Mouse (Mus musculus) adrenal gland, adult 8-10 months (tissue): ENCODE measurements at regions not wholly inside any gene's neighbourhood (a gene's known extent, or its start where the extent isn't known, plus 50 kb on each side); places are given as distances from the start of the nearest gene placed in this dataset.

ENCODE experiments used
- DNase-seq: peaks from one replicate; pipeline ENCODE4 v3.0.0; 2022

DNA sequence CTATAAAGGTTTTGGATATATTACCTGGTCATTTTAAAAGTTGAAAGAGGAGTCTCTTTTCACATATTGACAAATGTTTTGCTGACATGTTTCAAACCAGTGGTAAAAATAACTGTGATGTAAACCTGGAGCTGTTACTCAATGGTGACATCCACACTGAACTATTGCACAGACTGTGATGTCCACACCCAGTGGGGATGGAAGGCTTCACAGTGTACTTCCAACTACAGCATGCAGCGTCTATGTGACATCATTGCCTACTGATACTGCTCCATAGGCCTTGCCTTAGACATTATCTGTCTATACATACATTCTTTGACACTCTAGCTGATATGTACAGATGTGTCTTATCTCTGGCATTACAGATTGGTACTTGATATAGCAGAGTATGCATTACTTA lies 120.1 kb upstream of the Rbms1 start:
- DNase-seq, result no peak

DNA sequence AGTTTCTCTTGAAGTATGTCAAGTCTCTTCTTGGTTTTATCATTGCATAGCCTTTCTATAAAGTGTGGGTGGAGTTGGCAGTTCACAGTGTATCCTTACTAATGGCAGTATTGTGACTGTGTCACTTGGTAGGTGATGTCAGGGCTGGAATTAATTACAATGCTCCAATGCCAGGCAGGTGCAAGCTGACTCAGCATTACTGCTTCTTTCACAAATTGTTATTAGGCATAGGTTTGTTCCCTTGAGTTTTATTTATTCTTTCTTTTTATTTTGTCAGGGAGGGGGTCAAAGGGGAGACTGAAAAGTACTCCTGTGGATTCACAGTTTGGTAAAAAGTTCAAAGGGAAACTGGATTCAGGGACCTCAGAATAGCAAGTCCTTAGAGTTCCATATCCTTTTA lies 119.6 kb upstream of the Rbms1 start:
- no peak for DNase-seq

DNA sequence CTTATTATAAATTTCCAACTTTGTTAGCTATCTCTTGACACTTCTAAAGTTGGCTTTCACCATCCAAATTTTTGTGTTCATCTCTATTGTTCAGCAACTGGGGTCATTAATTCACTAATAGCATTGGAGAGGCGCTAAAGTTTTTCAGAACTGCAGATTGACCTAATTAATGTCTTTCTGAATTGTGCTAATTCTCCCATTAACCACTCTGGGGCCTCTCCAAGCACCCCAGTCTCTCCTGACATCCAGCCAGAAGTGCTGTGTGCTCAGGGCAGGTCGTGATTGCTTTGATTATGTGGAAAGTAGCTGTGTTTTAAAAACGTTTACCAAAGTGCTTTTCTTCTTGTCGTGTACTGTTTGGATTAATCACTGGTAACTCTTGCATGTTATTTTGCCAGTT lies 117.0 kb upstream of the Rbms1 start:
- DNase-seq, result no peak

DNA sequence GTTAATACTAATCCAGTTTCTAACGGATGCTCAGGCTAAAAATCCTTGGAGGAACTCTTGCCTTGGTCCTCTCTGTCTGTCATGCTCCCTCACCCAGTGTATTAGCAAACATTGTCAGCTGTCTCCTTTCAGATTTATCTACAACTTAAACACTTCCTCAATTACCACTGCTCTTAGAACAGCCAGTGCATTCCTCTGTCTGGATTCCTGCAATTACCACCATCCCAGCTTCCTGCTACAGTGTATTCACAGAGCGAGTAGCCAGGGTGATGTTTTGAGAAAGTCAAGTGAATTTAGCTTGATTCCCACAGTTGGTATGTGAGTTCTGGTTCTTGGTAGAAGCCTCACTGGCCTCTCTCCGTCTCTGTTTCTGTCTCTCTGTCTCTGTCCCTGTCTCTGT lies 108.0 kb upstream of the Rbms1 start:
- no peak for DNase-seq

DNA sequence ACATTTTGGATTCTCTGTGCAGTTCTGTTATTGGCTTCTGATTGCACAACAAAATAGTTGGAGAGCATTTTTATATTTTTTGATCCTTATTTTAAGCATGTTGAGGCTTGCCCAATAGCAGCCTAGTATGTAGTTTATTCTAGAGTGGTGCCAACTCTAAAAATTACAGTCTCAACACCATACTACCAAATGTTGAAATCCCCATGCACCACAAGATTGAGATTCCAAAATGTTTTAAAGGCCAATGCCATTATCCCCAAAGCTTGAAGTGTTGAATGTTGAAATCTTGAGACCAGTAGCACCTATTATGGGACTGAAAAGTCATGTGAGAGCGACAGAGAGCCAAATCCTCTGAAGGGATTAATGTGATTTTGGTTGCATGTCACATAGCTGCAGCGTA lies 104.9 kb upstream of the Rbms1 start:
- no peak for DNase-seq

DNA sequence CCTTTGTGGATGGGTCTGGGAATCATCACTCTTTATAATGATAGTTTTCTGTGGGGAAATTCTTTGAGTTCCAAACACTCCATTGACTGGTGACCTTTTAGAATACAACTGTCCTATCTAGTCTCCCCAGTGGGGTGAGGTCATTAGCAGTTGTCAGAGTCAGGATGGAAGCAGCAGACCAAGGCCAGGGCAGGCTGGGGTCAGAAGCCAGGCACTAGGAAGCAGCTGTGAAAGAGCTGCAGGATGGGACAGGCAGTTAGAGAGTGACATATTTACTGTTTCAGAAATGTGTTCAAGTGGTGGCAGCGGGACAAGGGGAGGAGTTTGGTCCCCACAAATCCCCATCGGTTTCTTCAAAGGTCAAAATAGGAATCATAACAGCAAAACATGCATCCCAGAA lies 99.1 kb upstream of the Rbms1 start:
- DNase-seq, result peak; percentile 44

DNA sequence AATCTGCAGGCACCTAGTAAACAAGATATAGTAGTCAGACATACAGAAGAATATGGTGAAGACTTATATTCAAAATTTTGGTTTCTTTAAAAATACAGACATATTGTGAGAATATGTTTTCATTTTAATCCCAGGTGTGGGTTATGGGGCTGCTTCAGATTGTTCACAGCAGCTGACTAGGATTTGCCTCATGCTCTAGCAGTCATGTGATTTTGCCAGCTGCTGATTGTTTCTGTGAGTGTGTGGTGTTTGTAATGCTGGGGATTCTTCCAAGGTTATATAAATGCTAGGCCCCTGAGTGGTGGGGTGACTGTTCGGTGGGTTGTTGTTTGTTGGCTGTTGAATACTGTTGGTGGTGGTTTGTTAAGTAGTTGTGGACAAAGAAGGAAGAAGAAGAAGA lies 97.9 kb upstream of the Rbms1 start:
- no peak for DNase-seq

DNA sequence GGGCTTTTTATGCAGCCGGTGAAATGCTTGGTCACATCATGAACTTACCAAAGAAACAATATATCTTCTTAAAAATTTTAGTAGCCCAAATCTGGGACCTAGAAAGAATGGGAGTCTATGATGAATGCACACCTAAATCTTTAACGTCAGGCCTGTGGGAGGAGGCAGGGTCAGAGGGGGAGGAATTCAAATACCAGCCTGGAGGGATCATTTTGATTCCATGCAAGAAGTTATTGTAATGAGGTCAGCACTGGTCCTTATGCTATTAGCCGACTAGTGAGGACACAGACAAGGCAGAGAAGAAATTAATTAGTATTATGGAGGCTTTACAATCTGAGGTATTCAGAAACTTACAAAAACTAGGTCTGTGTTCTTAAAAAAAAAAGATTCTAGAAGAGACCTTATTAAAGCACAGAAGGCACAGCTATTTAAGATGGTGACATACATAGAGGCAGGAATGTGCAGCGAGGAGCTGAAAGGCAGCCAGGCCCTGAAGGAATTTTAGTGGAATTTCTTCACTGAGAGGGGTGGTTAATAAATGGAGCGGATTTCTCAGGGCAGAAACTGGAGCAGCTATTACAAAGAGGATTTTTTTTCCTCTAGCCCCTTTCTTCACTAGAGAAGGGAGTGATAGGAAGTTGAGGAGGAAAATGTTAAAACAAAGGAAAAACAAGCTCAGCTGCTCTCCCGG lies 95.7 kb upstream of the Rbms1 start:
- DNase-seq, result no peak

DNA sequence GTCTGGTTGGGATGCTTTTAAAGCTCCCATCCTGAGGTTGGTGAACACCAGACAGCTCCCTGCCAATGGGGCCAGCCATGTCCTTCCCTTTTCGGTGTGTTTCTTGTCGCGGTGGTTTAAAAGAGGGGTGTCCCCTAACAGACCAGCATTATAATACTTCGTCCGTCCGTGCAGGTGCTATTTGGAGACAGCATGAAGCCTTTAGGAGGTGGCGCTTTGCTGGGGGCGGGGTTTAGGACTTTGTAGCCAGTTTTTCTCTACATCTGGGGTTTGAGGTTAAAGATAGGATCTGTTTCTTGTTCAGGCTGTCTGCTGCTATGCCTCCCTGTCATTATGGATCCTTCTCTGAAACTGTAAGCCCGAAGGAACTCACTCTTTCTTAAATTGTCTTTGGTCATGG lies 89.3 kb upstream of the Rbms1 start:
- DNase-seq, result no peak

DNA sequence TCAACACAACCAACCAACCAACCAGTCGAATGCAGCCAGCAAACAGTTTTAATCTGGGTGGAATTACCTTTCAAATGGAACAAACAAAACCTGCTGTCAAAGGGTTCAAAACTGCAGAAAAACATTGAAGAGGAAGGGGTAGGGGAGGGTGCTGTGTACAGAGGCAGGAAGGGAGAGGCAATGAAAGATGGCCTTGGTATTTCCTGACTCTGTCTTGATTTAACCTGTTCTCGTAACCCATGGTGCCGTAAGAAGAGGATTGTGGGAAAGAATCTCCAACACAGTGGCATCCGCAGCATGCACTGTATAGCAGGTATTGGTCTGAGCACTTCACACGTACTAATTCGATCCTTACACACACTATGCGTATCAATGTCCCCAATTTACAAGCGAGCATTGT lies 88.8 kb upstream of the Rbms1 start:
- DNase-seq, result no peak

DNA sequence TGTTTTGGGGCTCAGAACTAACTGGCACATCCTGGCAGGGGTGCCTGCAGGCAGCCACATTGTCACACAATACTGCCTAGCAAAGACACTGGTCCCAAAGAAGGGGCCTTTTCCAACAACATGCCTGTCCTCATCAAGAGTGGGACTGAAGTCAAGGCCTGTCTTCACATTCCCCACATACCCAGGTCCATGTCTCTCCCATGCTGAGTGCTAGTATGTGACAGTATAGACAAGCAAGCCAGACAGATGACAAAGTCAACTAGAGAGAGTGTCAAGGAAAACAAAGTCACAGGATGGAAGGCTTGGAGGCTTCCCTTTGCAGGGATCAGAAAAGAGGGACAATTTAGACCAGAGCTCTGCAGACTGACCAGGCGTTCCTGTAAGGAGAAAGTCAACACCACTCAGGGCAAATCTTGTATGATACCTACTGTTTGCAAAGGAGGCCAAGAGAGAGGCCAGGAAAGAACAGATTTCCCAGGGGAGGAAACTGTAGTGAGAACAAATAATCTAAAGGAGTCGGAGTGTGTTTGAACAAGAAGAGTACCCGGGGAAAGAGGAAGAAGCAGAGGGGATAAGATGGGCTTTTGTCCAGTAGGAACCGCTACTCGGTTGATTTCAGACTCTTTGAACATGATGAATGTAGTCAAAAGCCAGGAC lies 83.2 kb upstream of the Rbms1 start:
- DNase-seq, result no peak

DNA sequence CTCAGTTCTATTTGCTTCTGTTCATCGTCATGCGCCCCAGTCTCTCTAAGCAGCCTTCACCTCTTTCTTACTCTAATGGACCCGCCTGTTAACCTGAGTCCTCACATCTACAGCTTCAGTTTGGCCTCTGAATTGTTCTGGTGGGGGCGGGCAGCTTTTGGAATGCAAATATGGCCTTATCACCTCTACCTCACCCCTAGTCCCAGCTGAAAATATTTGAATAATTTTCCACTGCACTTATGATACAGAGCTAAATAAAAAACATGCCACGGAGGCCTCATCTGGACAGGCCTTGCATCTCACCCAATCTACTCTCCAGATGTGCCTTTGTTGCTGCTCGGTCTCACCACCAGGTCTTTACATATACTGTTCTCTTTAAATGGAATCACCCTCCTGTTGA lies 82.5 kb upstream of the Rbms1 start:
- DNase-seq, result no peak

DNA sequence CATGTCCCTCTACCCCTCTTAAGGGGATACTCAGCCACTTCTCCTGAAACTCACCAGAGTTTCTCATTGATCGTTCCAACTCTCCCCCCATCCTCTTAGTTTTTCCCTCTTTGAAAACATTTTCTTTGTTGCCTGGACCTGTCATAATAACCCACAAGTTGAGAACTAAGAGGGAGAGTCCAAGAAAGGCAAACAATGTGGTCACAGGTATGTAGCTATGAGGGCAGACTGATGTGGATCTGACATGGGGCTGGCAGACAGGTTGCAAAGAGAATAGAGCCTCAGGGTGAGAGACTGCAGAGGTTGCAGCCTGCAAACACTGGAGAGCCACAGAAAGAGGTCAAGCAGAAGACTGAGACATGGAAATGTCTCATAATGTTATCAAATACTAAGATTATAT lies 69.9 kb upstream of the Rbms1 start:
- DNase-seq, result no peak

DNA sequence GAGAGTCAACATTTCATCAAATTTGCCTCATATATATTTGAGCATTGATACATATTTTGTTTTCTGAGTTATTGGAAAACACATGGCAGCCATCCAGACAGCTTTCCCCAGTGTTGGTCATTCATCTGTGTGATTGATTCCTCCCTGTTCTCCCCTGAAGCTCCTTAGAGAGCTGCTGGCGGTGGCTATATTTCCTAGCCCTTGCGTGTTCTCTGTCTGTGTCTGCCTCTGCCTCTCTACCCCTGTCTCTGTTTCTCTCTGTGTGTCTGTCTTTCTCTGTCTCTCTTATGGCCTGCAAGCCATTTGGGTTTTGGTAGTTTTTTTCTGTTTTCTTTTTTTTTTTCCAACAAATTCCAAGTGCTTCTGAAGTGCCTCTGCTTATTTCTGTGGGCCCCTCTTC lies 66.7 kb upstream of the Rbms1 start:
- DNase-seq, result no peak

DNA sequence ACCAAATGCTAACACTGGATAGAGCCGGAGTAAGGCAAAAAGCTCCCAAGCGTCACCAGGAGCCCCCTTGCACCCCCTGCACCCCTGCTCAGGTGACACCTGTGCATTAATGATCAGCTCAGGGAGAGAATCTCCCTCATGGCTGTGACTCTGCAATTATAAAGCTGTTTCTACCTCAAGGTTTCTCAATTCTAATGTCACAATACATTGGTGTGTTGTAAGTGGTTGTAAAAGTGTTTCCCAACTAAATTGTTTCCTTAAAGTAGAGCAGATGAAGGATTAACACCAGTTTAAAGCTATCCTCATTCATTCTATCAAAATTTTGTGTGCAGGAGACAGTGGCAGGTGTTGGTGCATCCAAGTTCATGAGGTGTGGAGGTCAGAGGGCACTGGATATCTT lies 65.6 kb upstream of the Rbms1 start:
- DNase-seq, result no peak

DNA sequence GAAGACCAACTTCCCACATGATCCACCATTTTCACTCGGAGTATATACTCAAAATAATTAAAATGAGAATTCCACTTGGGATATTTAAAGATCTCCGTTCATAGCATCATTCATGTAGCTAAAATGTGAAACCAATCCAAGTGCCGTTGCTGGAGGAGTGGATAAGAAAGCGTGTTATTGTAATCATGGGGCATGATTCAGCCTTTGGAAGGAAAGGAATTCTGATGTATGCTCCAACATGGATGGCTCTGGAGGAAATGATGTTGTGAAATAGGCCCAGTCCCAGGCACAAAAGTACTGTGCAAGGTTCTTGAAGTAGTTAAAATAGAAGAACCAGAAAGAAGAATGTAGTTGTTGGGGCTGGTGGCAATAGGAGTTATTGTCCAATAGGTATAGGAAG lies 64.7 kb upstream of the Rbms1 start:
- DNase-seq, result no peak

DNA sequence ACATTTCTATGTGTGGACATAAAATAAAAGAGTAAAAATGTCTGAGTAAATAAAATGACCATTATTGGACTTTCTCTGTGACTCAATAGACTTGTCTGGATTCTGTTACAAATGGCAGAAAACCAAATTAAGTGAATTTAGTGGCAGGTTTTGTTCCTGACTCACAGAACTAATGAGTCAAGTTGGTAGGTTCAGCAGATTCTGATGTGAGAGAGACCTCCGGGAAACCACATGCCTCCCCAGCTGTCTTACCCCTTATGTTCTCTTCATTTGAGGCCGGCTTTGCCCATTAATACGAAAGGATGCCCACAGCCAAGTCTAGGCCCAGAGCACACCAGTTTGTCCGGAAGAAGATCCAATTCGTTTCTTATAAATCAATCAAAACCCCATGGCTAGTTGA lies 59.4 kb upstream of the Rbms1 start:
- DNase-seq, result no peak

DNA sequence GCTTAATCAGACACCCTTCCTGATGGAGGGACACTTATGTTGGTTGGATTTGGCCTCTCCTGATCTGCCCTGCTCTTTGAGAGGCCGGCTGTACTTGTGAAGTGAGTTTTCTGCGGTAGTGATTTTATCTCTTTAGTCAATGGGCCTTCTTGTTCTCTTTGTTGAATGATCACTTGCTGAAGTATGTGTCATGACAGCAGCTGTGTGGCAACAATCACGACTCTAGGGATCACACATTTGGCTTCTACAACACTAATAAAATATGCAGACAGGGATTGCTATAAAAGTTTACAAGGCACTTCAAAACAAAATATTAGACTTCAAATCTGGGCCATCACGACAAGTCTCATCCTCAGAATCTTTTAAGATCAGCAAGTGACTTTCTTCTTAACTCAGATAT lies 57.8 kb upstream of the Rbms1 start:
- DNase-seq, result no peak

DNA sequence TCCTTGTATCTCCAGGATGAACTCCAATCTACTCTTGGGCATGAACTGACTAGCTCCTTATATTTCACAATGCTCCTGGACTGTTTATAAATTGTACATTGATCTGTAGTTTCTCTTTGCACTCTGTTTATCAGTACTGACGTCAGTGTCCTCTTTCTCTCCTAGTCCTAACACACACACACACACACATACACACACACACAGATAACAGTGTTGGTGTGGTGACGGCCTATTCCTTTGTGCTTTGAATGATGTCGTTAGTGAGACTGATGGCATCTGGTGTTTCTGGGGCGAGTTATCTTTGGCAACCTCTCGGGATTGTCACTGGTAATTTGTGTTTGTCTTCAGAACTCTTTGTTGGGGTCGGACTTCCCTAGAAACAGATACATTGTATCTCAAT lies 50.0 kb upstream of the Rbms1 start:
- no peak for DNase-seq
